ENCODE assay signal across 8 mouse cellular contexts in genomic region chr5:112077840-112078600, GRCm38 (mm10).
DNase-seq lines count a peak whose midpoint lies in the region; ATAC-seq and TF ChIP-seq lines count a peak whose summit lies in the region.

No protein-coding gene starts in this region.

- H3K36me3 ChIP-seq in hindbrain, postnatal 0 days (ENCODE audit: insufficient read depth, low read length), result no peaks in the 10 kb centered on the region
- no peaks in the 10 kb centered on the region for H3K36me3 ChIP-seq in hindbrain, embryonic 14.5 days (replicated peaks; ENCODE audit: control insufficient read depth, insufficient read depth)
- no peaks in the 10 kb centered on the region for H3K36me3 ChIP-seq in ES-Bruce4 (ENCODE audit: control insufficient read depth, insufficient read depth, low read length, poor library complexity, severe bottlenecking)

- no peak overlapping the region for H3K27ac ChIP-seq in hindbrain, postnatal 0 days
- no peak overlapping the region for H3K27ac ChIP-seq in hindbrain, embryonic 14.5 days
- H3K27ac ChIP-seq in ES-Bruce4 (ENCODE audit: insufficient read depth, low read length), result no peak overlapping the region
- no peak overlapping the region for H3K27ac ChIP-seq in layer of hippocampus, adult 2 months

- H3K9me3 ChIP-seq in hindbrain, postnatal 0 days (ENCODE audit: low read length), result no peaks in the 10 kb centered on the region
- H3K9me3 ChIP-seq in hindbrain, embryonic 14.5 days (ENCODE audit: control insufficient read depth, low read length), result no peaks in the 10 kb centered on the region; the same call in 1 of the 2 replicates
- H3K9me3 ChIP-seq in ES-Bruce4 (replicated peaks; ENCODE audit: control insufficient read depth, insufficient read depth, low read length, poor library complexity, severe bottlenecking), result no peaks in the 10 kb centered on the region

- H3K9ac ChIP-seq in hindbrain, postnatal 0 days (replicated peaks; ENCODE audit: low read length), result no peak overlapping the region
- no peak overlapping the region for H3K9ac ChIP-seq in hindbrain, embryonic 14.5 days
- H3K9ac ChIP-seq in ES-Bruce4 (ENCODE audit: low read depth, poor library complexity, severe bottlenecking), result no peak overlapping the region

- no peak for ATAC-seq in hindbrain, postnatal 0 days
- ATAC-seq in hindbrain, embryonic 14.5 days (ENCODE audit: low FRiP score), result no peak
- no peak for ATAC-seq in inflammation-experienced regulatory T-cells, adult 6 months

- H3K4me3 ChIP-seq in hindbrain, postnatal 0 days (ENCODE audit: low read length), result no peak overlapping the region
- no peak overlapping the region for H3K4me3 ChIP-seq in hindbrain, embryonic 14.5 days (replicated peaks; ENCODE audit: low read length)
- H3K4me3 ChIP-seq in ES-Bruce4 (ENCODE audit: low read depth, low read length), result no peak overlapping the region
- H3K4me3 ChIP-seq in layer of hippocampus, adult 2 months, result no peak overlapping the region

- H3K4me2 ChIP-seq in hindbrain, postnatal 0 days (ENCODE audit: low read depth, low read length), result no peak overlapping the region
- H3K4me2 ChIP-seq in hindbrain, embryonic 14.5 days (replicated peaks), result no peak overlapping the region

- no peaks in the 10 kb centered on the region for H3K27me3 ChIP-seq in hindbrain, postnatal 0 days (ENCODE audit: insufficient read depth, low read length)
- H3K27me3 ChIP-seq in hindbrain, embryonic 14.5 days (ENCODE audit: control insufficient read depth, insufficient read depth, low read length), result no peaks in the 10 kb centered on the region
- H3K27me3 ChIP-seq in ES-Bruce4 (ENCODE audit: control insufficient read depth, insufficient read depth, low read length, poor library complexity, severe bottlenecking), result no peaks in the 10 kb centered on the region

- peak; percentile 49 for TF ChIP-seq CTCF in hindbrain, postnatal 0 days (IDR thresholded peaks at IDR 0.05; ENCODE audit: low read depth)
- TF ChIP-seq CTCF in ES-Bruce4 (IDR thresholded peaks at IDR 0.05; ENCODE audit: low read depth, low read length), result peak; percentile 57
- TF ChIP-seq CTCF in layer of hippocampus, adult 2 months (conservative IDR thresholded peaks at IDR 0.05), result peak; percentile 77

- WGBS in hindbrain, postnatal 0 days, result 81% methylated on average over 19 of the region's 19 CpGs
- 83% methylated on average over 19 of the region's 19 CpGs for WGBS in hindbrain, embryonic 14.5 days

- TF ChIP-seq POLR2A in ES-Bruce4 (IDR thresholded peaks at IDR 0.05; ENCODE audit: insufficient read depth, low read length), result no peak

- DNase-seq in hindbrain, postnatal 0 days (ENCODE audit: low spot score), result peak; percentile 65
- DNase-seq in hindbrain, embryonic 14.5 days (ENCODE audit: low spot score), result no peak
- DNase-seq in brain, adult 2 months (ENCODE audit: low read depth, low spot score), result peak; percentile 67
- peak; percentile 38 to 62 for DNase-seq in layer of hippocampus, adult 2 months (ENCODE audit: low spot score in 2 of 2)
- DNase-seq in retina, adult 2 months (ENCODE audit: low read depth, low spot score), result peak; percentile 16
- DNase-seq in urinary bladder, postnatal 25 days (ENCODE audit: low spot score), result peak; percentile 50

- no peak for TF ChIP-seq EP300 in ES-Bruce4 (IDR thresholded peaks at IDR 0.05; ENCODE audit: insufficient read depth, low read depth, low read length)

- no peaks in the 10 kb centered on the region for H3K4me1 ChIP-seq in hindbrain, postnatal 0 days (ENCODE audit: insufficient read depth, low read length)
- peaks cover 8% of the 10 kb centered on the region; the same call in 1 of the 2 replicates for H3K4me1 ChIP-seq in hindbrain, embryonic 14.5 days (replicated peaks; ENCODE audit: control insufficient read depth, insufficient read depth, low read length)
- H3K4me1 ChIP-seq in ES-Bruce4 (ENCODE audit: control insufficient read depth, insufficient read depth, low read length), result no peaks in the 10 kb centered on the region
